Mouse (Mus musculus): Measurements from ENCODE around the gene Sdhd. TPM values are rescaled to one million over a fixed set of nuclear protein-coding genes. Genes with fewer than 3 reads are reported as not detected.

Gene Sdhd
- polyA plus RNA-seq, 1 experiment = 114 TPM

DNA sequence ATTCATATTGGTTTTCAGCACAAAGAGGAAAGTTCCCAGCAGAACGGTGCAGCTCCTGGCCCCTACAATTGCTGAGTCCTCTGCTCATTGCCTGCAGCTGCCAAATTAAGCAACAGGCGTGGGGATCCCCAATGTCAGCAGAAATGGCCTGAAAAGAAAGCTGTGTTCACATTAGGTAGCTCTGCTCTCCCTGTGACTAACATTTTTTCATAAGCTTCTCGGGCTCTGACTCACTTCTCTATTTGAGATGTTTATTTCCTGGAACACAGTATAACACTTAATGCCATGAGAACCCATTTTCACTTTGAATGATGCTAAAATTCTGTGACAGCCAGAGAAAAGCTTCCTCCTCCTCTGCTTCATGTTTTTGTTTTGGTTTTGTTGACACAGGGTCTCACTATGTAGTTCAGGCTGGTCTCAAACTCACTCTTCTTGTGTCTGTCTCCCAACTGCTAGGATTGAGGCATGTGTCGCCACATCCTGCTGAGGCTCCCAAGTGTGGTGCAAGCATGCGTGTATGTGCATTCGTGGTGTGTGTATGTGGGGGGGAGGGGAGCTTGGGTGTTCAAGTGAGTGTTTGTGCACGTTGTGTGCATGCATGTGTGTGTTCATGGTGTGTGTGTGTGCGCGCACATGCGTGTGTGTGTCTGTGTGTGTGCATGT, 12.6 kb downstream of the Sdhd start:
- no peak for TF ChIP-seq POLR2A (IDR thresholded peaks at IDR 0.05; ENCODE audit: borderline replicate concordance, extremely low read depth, low read depth, low read length)
- no peak for TF ChIP-seq CTCF (IDR thresholded peaks at IDR 0.05; ENCODE audit: insufficient read depth, low read length)
- no peaks in the 10 kb centered on the region for H3K4me1 ChIP-seq (ENCODE audit: control insufficient read depth, insufficient read depth, low read length)
- DNase-seq = no peak
- 62% methylated on average over 10 of the region's 10 CpGs for WGBS
- H3K4me3 ChIP-seq (replicated peaks; ENCODE audit: extremely low read depth, low read depth, low read length) = no peak overlapping the region

DNA sequence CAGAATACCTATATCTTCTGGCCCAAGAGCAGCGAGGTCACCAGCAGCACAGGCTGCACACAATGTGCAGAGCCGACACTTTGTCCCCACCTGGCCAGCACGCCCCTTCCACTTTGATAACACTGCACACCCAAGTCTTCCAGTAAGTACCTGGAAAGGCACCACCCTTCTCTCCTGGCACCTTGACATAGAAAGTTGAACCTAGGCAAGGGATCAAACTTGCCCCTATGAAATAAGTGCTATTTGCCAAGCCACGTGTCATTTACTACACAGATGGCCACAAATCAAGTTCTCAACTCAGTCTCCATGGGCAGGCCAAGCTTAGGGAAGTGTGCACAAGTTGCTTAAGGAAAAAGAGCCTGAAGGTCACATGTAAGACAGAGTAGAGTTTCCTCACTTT, 16.7 kb downstream of the Sdhd start:
- DNase-seq = no peak
- Histone ChIP-seq H3K4me1 (ENCODE audit: control insufficient read depth, insufficient read depth, low read length) (no peaks in the 10 kb centered on the region), H3K4me3 (replicated peaks; ENCODE audit: extremely low read depth, low read depth, low read length) (no peak overlapping the region)
- 62% methylated on average over 4 of the region's 4 CpGs for WGBS
- no peak for TF ChIP-seq CTCF (IDR thresholded peaks at IDR 0.05; ENCODE audit: insufficient read depth, low read length)
- TF ChIP-seq POLR2A (IDR thresholded peaks at IDR 0.05; ENCODE audit: borderline replicate concordance, extremely low read depth, low read depth, low read length) = no peak

DNA sequence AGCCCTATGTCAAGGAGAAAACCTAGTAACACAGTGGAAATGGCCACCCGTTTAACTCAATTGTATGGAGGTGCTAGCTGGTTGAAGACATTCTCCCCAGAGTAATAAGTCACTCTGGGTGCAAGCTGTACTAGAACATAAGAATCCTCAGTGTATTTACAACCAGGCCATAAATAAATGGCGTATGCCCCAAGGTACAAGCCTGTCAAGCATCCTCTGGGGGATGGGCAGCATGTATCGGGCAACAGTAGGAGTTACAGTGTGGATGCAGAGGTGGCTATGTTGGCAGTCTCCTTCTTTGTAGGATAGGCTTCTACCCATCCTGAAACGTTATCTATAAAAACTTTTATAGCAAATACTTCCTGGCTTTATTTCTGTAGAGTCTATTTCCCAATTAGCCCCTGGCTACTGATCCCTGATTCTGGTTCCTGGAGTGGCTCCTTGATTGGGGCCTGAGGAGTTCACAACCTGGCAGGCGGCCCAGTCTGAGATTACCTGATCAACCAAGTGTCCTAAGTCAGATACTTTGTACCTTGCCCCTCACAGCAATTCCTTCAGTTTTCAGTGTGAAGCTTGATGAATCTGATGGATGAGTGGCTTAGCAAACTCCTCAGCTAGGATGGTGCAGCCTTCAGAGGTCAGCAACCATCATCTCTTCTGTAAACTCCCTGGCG, 18.3 kb downstream of the Sdhd start:
- DNase-seq = no peak
- H3K4me3 ChIP-seq (replicated peaks; ENCODE audit: extremely low read depth, low read depth, low read length) = no peak overlapping the region
- no peaks in the 10 kb centered on the region for H3K4me1 ChIP-seq (ENCODE audit: control insufficient read depth, insufficient read depth, low read length)
- TF ChIP-seq POLR2A (IDR thresholded peaks at IDR 0.05; ENCODE audit: borderline replicate concordance, extremely low read depth, low read depth, low read length) = no peak
- no peak for TF ChIP-seq CTCF (IDR thresholded peaks at IDR 0.05; ENCODE audit: insufficient read depth, low read length)
- 75% methylated on average over 6 of the region's 6 CpGs for WGBS

DNA sequence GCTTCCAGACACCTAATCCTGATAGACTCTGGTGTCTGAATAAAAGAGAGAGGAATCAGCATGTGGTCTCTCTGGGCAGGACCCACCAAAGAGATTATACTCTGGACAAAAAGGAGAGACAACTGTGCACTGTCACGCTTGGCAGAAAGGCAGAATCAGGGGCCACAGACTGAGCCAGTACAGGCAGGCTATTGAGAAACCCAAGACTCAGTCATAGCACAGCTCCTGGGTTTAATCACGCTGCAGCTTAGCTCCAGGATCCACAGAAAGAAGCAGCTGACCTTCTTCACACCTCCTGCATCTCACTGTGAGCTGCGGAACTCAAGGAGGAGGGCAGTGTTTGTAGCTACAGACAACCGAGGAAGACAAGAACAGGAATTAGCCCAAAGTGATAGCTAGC, 23.2 kb downstream of the Sdhd start:
- no peak for DNase-seq
- H3K4me3 ChIP-seq (replicated peaks; ENCODE audit: extremely low read depth, low read depth, low read length) = no peak overlapping the region
- TF ChIP-seq POLR2A (IDR thresholded peaks at IDR 0.05; ENCODE audit: borderline replicate concordance, extremely low read depth, low read depth, low read length) (no peak), CTCF (IDR thresholded peaks at IDR 0.05; ENCODE audit: insufficient read depth, low read length) (no peak)
- no peaks in the 10 kb centered on the region for H3K4me1 ChIP-seq (ENCODE audit: control insufficient read depth, insufficient read depth, low read length)
- 44% methylated on average over 4 of the region's 4 CpGs for WGBS

DNA sequence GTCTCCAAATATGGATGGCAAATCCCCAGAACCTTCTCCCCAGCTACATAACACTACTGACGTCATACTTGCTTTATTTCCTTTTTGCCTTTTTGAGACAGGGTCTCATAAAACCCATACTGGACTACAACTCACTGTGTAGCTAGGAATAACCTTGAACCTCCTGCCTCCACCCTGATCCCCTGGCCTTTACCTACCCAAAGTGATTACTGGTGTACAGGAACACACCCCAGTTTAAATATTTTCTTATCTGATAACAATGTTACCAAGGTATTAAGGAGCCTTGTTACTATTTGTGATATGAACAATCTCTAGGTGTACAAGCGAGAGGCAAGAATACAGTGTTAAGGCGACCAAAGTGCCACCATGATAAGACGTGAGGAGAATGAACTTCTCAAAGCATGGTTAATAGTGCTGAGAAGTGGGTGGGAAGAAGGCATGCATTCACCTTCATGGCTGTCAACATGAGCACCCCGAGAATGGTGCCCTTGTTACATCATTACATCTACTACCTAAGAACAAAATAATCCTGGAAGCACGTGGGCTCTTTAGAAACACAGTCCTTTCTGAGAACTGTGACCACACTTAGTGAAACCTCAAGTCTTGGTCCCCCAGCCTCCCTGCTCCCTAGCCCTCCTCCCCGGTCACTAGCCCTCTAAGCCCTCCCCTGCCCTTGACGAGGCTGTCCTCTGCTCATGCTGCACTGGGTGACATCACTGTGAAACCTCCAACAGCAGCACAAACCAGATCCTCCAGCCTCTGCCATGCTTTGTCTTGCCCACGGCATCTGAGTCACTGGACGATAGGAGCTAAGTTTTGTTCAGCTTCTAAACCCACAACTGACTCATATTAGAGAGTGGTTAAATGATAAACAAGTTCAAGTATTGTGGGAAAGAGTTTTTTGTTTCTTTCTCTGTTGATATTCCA, 33.8 kb downstream of the Sdhd start:
- DNase-seq = no peak
- TF ChIP-seq POLR2A (IDR thresholded peaks at IDR 0.05; ENCODE audit: borderline replicate concordance, extremely low read depth, low read depth, low read length) = no peak
- no peak for TF ChIP-seq CTCF (IDR thresholded peaks at IDR 0.05; ENCODE audit: insufficient read depth, low read length)
- 63% methylated on average over 10 of the region's 10 CpGs for WGBS
- Histone ChIP-seq H3K4me3 (replicated peaks; ENCODE audit: extremely low read depth, low read depth, low read length) (no peak overlapping the region), H3K4me1 (ENCODE audit: control insufficient read depth, insufficient read depth, low read length) (no peaks in the 10 kb centered on the region)

DNA sequence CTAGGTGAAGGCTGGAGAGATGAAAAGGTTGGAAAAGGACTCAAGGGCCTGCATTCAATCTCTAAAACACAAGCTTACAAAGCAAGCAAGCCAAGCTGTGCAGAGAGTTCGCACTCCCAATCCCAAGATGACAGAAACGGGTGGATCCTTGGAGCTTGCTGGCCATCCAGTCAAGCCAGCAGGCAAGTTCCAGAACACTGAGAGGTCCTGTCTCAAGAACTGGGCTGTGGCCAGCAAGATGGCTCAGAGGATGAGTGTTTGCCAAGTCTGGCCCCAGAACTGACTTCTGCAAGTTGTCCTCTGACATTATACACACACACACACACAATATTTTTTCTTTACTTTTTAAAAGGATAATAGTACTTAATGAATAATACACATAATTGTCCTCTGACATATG, 35.7 kb downstream of the Sdhd start:
- WGBS = 75% methylated on average over 2 of the region's 2 CpGs
- H3K4me3 ChIP-seq (replicated peaks; ENCODE audit: extremely low read depth, low read depth, low read length) = no peak overlapping the region
- H3K4me1 ChIP-seq (ENCODE audit: control insufficient read depth, insufficient read depth, low read length) = no peaks in the 10 kb centered on the region
- no peak for TF ChIP-seq CTCF (IDR thresholded peaks at IDR 0.05; ENCODE audit: insufficient read depth, low read length)
- no peak for TF ChIP-seq POLR2A (IDR thresholded peaks at IDR 0.05; ENCODE audit: borderline replicate concordance, extremely low read depth, low read depth, low read length)
- DNase-seq = no peak

DNA sequence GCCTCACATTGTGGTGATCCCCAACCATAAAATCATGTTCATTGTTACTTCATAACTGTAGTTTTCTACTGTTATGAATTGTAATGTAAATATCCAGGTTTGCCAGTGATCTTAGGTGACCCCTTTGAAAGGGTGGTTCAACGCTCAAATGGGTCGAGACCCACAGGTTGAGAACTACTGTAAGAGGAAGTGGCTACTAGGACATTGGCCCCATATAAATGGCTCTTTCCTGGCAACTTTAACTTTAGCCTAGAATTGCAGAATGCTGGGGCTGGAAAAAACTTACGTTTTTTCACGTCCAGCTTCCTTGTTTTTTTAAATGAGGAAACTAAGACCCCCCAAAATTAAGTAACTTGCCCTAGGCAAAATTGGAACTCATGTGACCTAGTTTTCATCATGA, 36.2 kb downstream of the Sdhd start:
- Histone ChIP-seq H3K4me3 (replicated peaks; ENCODE audit: extremely low read depth, low read depth, low read length) (no peak overlapping the region), H3K4me1 (ENCODE audit: control insufficient read depth, insufficient read depth, low read length) (no peaks in the 10 kb centered on the region)
- DNase-seq = no peak
- 77% methylated on average over 4 of the region's 4 CpGs for whole genome bisulfite sequencing
- TF ChIP-seq POLR2A (IDR thresholded peaks at IDR 0.05; ENCODE audit: borderline replicate concordance, extremely low read depth, low read depth, low read length) (no peak), CTCF (IDR thresholded peaks at IDR 0.05; ENCODE audit: insufficient read depth, low read length) (no peak)

DNA sequence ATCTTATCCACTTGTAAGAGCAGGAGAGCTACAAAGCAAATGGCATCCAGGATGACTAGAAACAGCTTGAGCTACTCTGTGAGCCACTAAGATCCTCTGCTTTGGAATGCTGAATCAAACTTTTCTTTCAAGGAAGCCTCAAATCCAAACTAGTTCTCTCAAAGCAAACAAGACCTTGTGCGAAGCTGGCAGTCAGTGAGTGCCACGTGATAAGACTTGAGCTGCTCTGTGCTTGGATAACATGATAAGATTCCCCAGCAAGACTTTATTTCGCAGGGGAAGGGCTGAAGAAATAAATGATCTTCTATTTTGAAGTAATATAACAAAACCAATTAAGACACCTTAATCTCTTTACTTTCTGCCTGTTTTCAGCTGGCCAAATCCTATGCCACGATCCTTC, 37.7 kb downstream of the Sdhd start:
- Histone ChIP-seq H3K4me1 (ENCODE audit: control insufficient read depth, insufficient read depth, low read length) (no peaks in the 10 kb centered on the region), H3K4me3 (replicated peaks; ENCODE audit: extremely low read depth, low read depth, low read length) (no peak overlapping the region)
- TF ChIP-seq POLR2A (IDR thresholded peaks at IDR 0.05; ENCODE audit: borderline replicate concordance, extremely low read depth, low read depth, low read length) (no peak), CTCF (IDR thresholded peaks at IDR 0.05; ENCODE audit: insufficient read depth, low read length) (no peak)
- no peak for DNase-seq
- 34% methylated on average over 4 of the region's 4 CpGs for WGBS

DNA sequence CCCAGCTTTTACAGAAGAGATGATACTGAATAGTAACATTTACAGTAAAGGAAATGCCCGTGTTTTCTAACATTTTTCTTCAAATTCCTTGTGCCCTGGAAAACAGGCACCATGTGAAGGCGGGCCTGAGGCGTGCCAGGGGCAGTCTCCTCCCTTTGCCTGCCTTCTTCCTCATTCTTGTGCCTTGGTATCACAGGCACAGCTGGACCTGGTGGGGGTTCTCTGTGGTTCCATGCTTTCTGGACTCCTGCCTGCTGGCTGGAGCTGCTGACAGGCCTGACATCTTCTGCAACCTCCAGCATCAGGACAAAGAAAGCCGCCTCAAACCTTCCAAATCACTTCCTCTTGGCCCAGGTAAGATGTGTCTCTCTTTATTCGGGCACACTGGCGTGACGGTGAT, 38.4 kb downstream of the Sdhd start:
- Histone ChIP-seq H3K4me3 (replicated peaks; ENCODE audit: extremely low read depth, low read depth, low read length) (no peak overlapping the region), H3K4me1 (ENCODE audit: control insufficient read depth, insufficient read depth, low read length) (no peaks in the 10 kb centered on the region)
- DNase-seq = no peak
- TF ChIP-seq CTCF (IDR thresholded peaks at IDR 0.05; ENCODE audit: insufficient read depth, low read length) = no peak
- no peak for TF ChIP-seq POLR2A (IDR thresholded peaks at IDR 0.05; ENCODE audit: borderline replicate concordance, extremely low read depth, low read depth, low read length)
- 60% methylated on average over 7 of the region's 7 CpGs for WGBS
